16 mouse cellular contexts compared by ENCODE assay signal in the genomic region with DNA sequence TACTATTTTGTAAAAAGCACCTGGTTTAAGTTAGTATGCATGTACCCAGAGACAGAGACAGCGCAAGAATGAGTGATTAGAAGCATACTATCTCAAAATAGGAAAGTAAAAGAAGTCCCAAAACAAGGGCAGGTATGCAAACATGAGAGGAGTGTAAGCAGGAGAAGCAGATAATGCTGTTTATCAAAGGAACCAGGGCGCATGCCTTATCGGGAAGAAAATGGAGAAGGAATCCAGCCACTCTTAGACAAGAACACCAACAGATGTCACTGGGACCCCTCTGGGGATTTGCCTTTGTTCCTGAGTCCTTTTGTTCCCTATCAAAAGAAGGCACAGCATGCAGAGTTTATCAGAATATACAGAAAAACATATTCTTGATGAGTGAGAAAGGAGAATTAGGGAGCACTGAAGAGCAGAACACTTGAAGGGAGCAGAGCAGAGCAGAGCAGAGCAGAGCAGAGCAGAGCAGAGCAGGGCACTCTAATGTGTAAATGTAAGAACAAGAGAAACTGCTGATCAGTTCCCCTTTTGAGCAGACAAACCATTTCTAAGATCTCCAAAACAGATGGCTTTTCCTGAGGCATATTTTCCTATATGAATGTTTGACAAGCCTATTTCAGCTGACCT.
"Had no signal": no experiment of that assay in that cellular context is flagged by ENCODE, and none has a peak within 500 bp of the region (broad histone marks: within the 10 kb centered on the region; RNA-seq: fewer than 3 reads in every experiment).

No protein-coding gene starts in this region.

- H3K4me3 ChIP-seq: limb, embryonic 12.5 days; limb, embryonic 15.5 days had no signal

- H3K4me1 ChIP-seq: limb, embryonic 12.5 days; limb, embryonic 15.5 days had no signal

- H3K9ac ChIP-seq: limb, embryonic 12.5 days; limb, embryonic 15.5 days; liver, embryonic 14.5 days; liver, postnatal 0 days; lung, embryonic 14.5 days had no signal

- DNase-seq: kidney, adult 18-20 months; kidney, adult 9 months; kidney, postnatal 14 days; kidney, postnatal 4 days; left cerebral cortex, postnatal 4 days; liver, postnatal 0 days; lung, embryonic 14.5 days; thymus, adult 2 months; thymus, postnatal 14 days; thymus, postnatal 4 days had no signal

- H3K27me3 ChIP-seq: limb, embryonic 12.5 days; limb, embryonic 15.5 days had no signal

- ATAC-seq: liver, postnatal 0 days; lung, postnatal 0 days had no signal

- H3K4me2 ChIP-seq: limb, embryonic 12.5 days; limb, embryonic 15.5 days; liver, embryonic 11.5 days; lung, embryonic 14.5 days had no signal

- H3K36me3 ChIP-seq: limb, embryonic 12.5 days; limb, embryonic 15.5 days had no signal

- H3K9me3 ChIP-seq: limb, embryonic 12.5 days; limb, embryonic 15.5 days had no signal

- H3K27ac ChIP-seq: limb, embryonic 12.5 days; limb, embryonic 15.5 days; liver, embryonic 14.5 days; macrophage had no signal
